Mouse (Mus musculus) gonadal fat pad, adult 2 months (tissue): ENCODE data around the gene Pold3. TPM values are rescaled to one million over a fixed set of nuclear protein-coding genes. Genes with fewer than 3 reads are reported as not detected.

ENCODE experiments used
- polyA plus RNA-seq: library from polyadenylated mRNA; depleted of rRNA; stranded (reverse); fragments of >200 nt; gene quantifications from 2 replicates; pipeline ENCODE4 v1.2.3, GENCODE M21; 2012; rRNA removed

Pold3 gene
- polyA plus RNA-seq, 1 experiment: 8.5 TPM

Other genes starting within 250 kb of the Pold3 start
- 3.6 and 4.8 TPM in 2 replicates for gene Rnf169, start 141.1 kb downstream of the Pold3 start, polyA plus RNA-seq
- gene Chrdl2, start 115.4 kb downstream of the Pold3 start, polyA plus RNA-seq: 4.7 and 6.7 TPM in 2 replicates
- 10.8 and 11.2 TPM in 2 replicates for gene Lipt2, start 37.7 kb upstream of the Pold3 start, polyA plus RNA-seq
- 14.9 and 15.5 TPM in 2 replicates for gene Kcne3, start 54.9 kb upstream of the Pold3 start, polyA plus RNA-seq
- 2.8 and 4.9 TPM in 2 replicates for gene Pgm2l1, start 105.8 kb upstream of the Pold3 start, polyA plus RNA-seq
- 0.11 and 0.15 TPM in 2 replicates for gene P4ha3, start 164.0 kb upstream of the Pold3 start, polyA plus RNA-seq